Mouse (Mus musculus): ENCODE results near the gene Tagap1. TPM values are rescaled to one million over a fixed set of nuclear protein-coding genes. Genes with fewer than 3 reads are reported as not detected.

Tagap1 gene
- polyA plus RNA-seq, 1 experiment from 2014 or later = 12.3 TPM

Other genes with a start within 250 kb of the Tagap1 start
- gene Ezr, start 178.4 kb downstream of the Tagap1 start, polyA plus RNA-seq (2015; fragmentation: Nextera tagmentation; extraction: Ambion mirVana) = 43.3 and 44.1 TPM in 2 replicates
- gene Rsph3b, start 12.5 kb downstream of the Tagap1 start, polyA plus RNA-seq (2015; fragmentation: Nextera tagmentation; extraction: Ambion mirVana) = 11.1 and 12.0 TPM in 2 replicates
- 121 and 130 TPM in 2 replicates for gene Rnaset2b, start 9.5 kb upstream of the Tagap1 start, polyA plus RNA-seq (2015; fragmentation: Nextera tagmentation; extraction: Ambion mirVana)
- gene Gm49721, start 17.7 kb upstream of the Tagap1 start, polyA plus RNA-seq (2015; fragmentation: Nextera tagmentation; extraction: Ambion mirVana) = not detected in 2 replicates
- 0.12 and 0.27 TPM in 2 replicates for gene Gm1604a, start 64.4 kb upstream of the Tagap1 start, polyA plus RNA-seq (2015; fragmentation: Nextera tagmentation; extraction: Ambion mirVana)
- gene Rps6ka2, start 209.0 kb upstream of the Tagap1 start, polyA plus RNA-seq (2015; fragmentation: Nextera tagmentation; extraction: Ambion mirVana) = 1.1 and 1.6 TPM in 2 replicates

Measured in liver, embryonic 16.5 days (tissue).